Mouse (Mus musculus) kidney, postnatal 0 days (tissue): ENCODE data around the gene Diras1. TPM values are rescaled to one million over a fixed set of nuclear protein-coding genes. Genes with fewer than 3 reads are reported as not detected.

Source experiments
- ATAC-seq: fragments of 200-750 bp; cut with Nextera tagmentation; replicated peaks from 2 replicates; pipeline ENCODE4 v1.8.0; 2017; ENCODE audit warnings: low read depth, moderate number of reproducible peaks, moderate TSS enrichment, moderate library complexity; ENCODE audit not compliant: low FRiP score
- DNase-seq: peaks from one replicate; pipeline ENCODE4 v3.0.0-alpha.2; 2016; ENCODE audit warnings: low spot score
- H3K27ac ChIP-seq: fragments of 300-500 bp; sonication (generic); 2 replicates; pipeline ENCODE4 v1.5.1; 2014; ENCODE audit warnings: mild to moderate bottlenecking
- H3K27me3 ChIP-seq: fragments of 300-500 bp; sonication (generic); 2 replicates; pipeline ENCODE4 v1.6.1; 2014; ENCODE audit warnings: low read length, mixed read lengths; ENCODE audit not compliant: insufficient read depth
- H3K36me3 ChIP-seq: fragments of 300-500 bp; sonication (generic); 2 replicates; pipeline ENCODE4 v1.6.1; 2014; ENCODE audit warnings: low read length, mixed read lengths; ENCODE audit not compliant: insufficient read depth
- H3K4me1 ChIP-seq: fragments of 300-500 bp; sonication (generic); replicated peaks from 2 replicates; pipeline ENCODE4 v1.6.1; 2014; ENCODE audit warnings: antibody characterized with exemption, low read length, mixed read lengths; ENCODE audit not compliant: insufficient read depth
- H3K4me2 ChIP-seq: fragments of 300-500 bp; sonication (generic); 2 replicates; pipeline ENCODE4 v1.6.1; 2014; ENCODE audit warnings: mild to moderate bottlenecking, low read length, moderate library complexity, mixed read lengths
- H3K4me3 ChIP-seq: fragments of 300-500 bp; sonication (generic); replicated peaks from 2 replicates; pipeline ENCODE4 v1.5.1; 2014; ENCODE audit warnings: low read depth, low read length
- H3K9ac ChIP-seq: fragments of 300-500 bp; sonication (generic); 2 replicates; pipeline ENCODE4 v1.6.1; 2014; ENCODE audit warnings: low read depth, low read length
- H3K9me3 ChIP-seq: fragments of 300-500 bp; sonication (generic); replicated peaks from 2 replicates; pipeline ENCODE4 v1.6.1; 2016; ENCODE audit warnings: low read length, inconsistent platforms, mixed read lengths
- CTCF ChIP-seq: IDR thresholded peaks from 2 replicates; pipeline ENCODE4 v1.5.1; 2016; ENCODE audit warnings: antibody characterized with exemption, low read depth, mild to moderate bottlenecking, moderate library complexity
- WGBS: fragments of 180-500 bp; shearing (Covaris S2); extraction: QIAGEN DNeasy Blood & Tissue Kit; methylation state at CpG from one replicate; pipeline ENCODE4 v1.1.7; 2014; 5-methylcytosine and 5-hydroxymethylcytosine counted together
- polyA plus RNA-seq: library from polyadenylated mRNA; unstranded; fragments of >200 nt; fragmentation: Nextera tagmentation; extraction: Ambion mirVana; gene quantifications from 2 replicates; pipeline ENCODE4 v1.2.1, GENCODE M21; 2015

Diras1 gene
- polyA plus RNA-seq, 1 experiment from 2014 or later: 0.11 TPM

- H3K4me1 ChIP-seq: no peaks in the 10 kb centered on the region
- H3K9me3 ChIP-seq: no peaks in the 10 kb centered on the region
- no peak for TF ChIP-seq CTCF
- no peak for DNase-seq
- no peak overlapping the region for H3K4me3 ChIP-seq
- 89% methylated on average over 7 of the region's 7 CpGs for WGBS
- H3K27ac ChIP-seq: no peak overlapping the region
- H3K36me3 ChIP-seq: no peaks in the 10 kb centered on the region
- ATAC-seq: no peak
- H3K27me3 ChIP-seq: no peaks in the 10 kb centered on the region
- no peak overlapping the region for H3K4me2 ChIP-seq
- H3K9ac ChIP-seq: no peak overlapping the region
Measured at GRCm38 (mm10) chr10:81006005-81006677, 19.3 kb downstream of the Diras1 start.

GRCm38 (mm10) chr10:81001161-81001560, 24.3 kb downstream of the Diras1 start:
- WGBS: 66% methylated on average over 10 of the region's 10 CpGs
- no peaks in the 10 kb centered on the region for H3K36me3 ChIP-seq
- ATAC-seq: no peak
- 0 out of 2 replicates have a peak, but pooled peaks cover 4% of the 10 kb centered on the region for H3K4me1 ChIP-seq
- H3K9me3 ChIP-seq: no peaks in the 10 kb centered on the region
- DNase-seq: no peak
- H3K27ac ChIP-seq: no peak overlapping the region
- no peak for TF ChIP-seq CTCF
- H3K9ac ChIP-seq: no peak overlapping the region
- H3K27me3 ChIP-seq: no peaks in the 10 kb centered on the region
- H3K4me2 ChIP-seq: no peak overlapping the region
- no peak overlapping the region for H3K4me3 ChIP-seq

GRCm38 (mm10) chr10:81000197-81001062, 25.0 kb downstream of the Diras1 start:
- Histone ChIP-seq H3K9ac (no peak overlapping the region), H3K4me2 (0 out of 2 replicates have a peak overlapping the region, but pooled peaks have one; percentile 13), H3K4me1 (0 out of 2 replicates have a peak, but pooled peaks cover 4% of the 10 kb centered on the region), H3K4me3 (no peak overlapping the region), H3K9me3 (no peaks in the 10 kb centered on the region), H3K27ac (no peak overlapping the region), H3K36me3 (no peaks in the 10 kb centered on the region), H3K27me3 (no peaks in the 10 kb centered on the region)
- TF ChIP-seq CTCF: no peak
- ATAC-seq (no peak), DNase-seq (no peak)
- WGBS: 39% methylated on average over 28 of the region's 28 CpGs

- Histone ChIP-seq H3K4me2 (no peak overlapping the region), H3K36me3 (no peaks in the 10 kb centered on the region), H3K9me3 (no peaks in the 10 kb centered on the region), H3K27me3 (no peaks in the 10 kb centered on the region), H3K9ac (no peak overlapping the region), H3K4me3 (no peak overlapping the region), H3K27ac (no peak overlapping the region), H3K4me1 (0 out of 2 replicates have a peak, but pooled peaks cover 6% of the 10 kb centered on the region)
- peak; percentile 90 for TF ChIP-seq CTCF
- ATAC-seq (peak; percentile 80), DNase-seq (peak; percentile 81)
- 28% methylated on average over 37 of the region's 37 CpGs for WGBS
Measured at GRCm38 (mm10) chr10:80999362-81000196, 25.9 kb downstream of the Diras1 start.

GRCm38 (mm10) chr10:80998778-80999177, 26.7 kb downstream of the Diras1 start:
- no peaks in the 10 kb centered on the region for H3K27me3 ChIP-seq
- TF ChIP-seq CTCF: peak; percentile 72
- 13% methylated on average over 12 of the region's 12 CpGs for WGBS
- no peaks in the 10 kb centered on the region for H3K36me3 ChIP-seq
- no peak overlapping the region for H3K4me3 ChIP-seq
- no peak overlapping the region for H3K27ac ChIP-seq
- ATAC-seq (0 out of 2 replicates have a peak, but pooled peaks have one; percentile 16), DNase-seq (peak; percentile 52)
- H3K4me2 ChIP-seq: no peak overlapping the region
- H3K4me1 ChIP-seq: 0 out of 2 replicates have a peak, but pooled peaks cover 6% of the 10 kb centered on the region
- no peak overlapping the region for H3K9ac ChIP-seq
- H3K9me3 ChIP-seq: no peaks in the 10 kb centered on the region

DNA sequence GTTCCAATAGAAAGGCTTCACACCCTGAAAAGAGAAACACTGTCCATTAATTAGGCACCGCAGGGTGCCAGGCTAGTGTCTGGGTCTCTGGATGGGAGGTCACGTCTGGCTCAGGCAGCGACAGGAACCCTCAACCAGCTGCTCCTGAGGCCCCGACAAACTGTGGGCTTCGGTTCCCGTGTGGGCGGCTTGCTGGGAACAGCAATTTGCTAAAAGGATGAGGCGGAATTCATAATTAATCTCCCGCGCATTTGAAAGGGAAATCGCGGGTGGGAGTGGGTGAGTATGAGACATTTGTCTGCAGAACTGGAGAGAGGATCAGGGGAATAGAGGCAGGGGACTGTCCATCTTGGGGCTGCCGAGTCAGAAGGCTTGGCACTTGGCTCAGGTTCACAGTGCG, 27.4 kb downstream of the Diras1 start:
- WGBS: 45% methylated on average over 14 of the region's 14 CpGs
- ATAC-seq (no peak), DNase-seq (no peak)
- H3K4me2 ChIP-seq: no peak overlapping the region
- no peak overlapping the region for H3K27ac ChIP-seq
- TF ChIP-seq CTCF: no peak
- H3K27me3 ChIP-seq: no peaks in the 10 kb centered on the region
- H3K36me3 ChIP-seq: no peaks in the 10 kb centered on the region
- H3K9ac ChIP-seq: no peak overlapping the region
- no peaks in the 10 kb centered on the region for H3K9me3 ChIP-seq
- 0 out of 2 replicates have a peak, but pooled peaks cover 6% of the 10 kb centered on the region for H3K4me1 ChIP-seq
- no peak overlapping the region for H3K4me3 ChIP-seq
